Mouse (Mus musculus): ENCODE data around the gene Ebpl. TPM values are rescaled to one million over a fixed set of nuclear protein-coding genes. Genes with fewer than 3 reads are reported as not detected.

The Ebpl gene
- total RNA-seq, 2 experiments from 2014 or later: 5.1 to 6.1 TPM

Other genes with a start within 250 kb of the Ebpl start
- gene Sacs, start 222.0 kb downstream of the Ebpl start, total RNA-seq (2021): 10 to 100 TPM; 54.1 to 58.8 TPM
- under 1 TPM in 1 of 2 experiments, not detected in 1; 0.12 TPM for gene Sgcg, start 101.9 kb downstream of the Ebpl start, total RNA-seq (2021)
- under 1 TPM; 0.66 TPM for gene Arl11, start 50.7 kb downstream of the Ebpl start, total RNA-seq (2021)
- gene Kpna3, start 79.4 kb upstream of the Ebpl start, total RNA-seq (2021): 10 to 100 TPM; 67.5 to 71.4 TPM
- 10 to 100 TPM; 48.4 to 48.7 TPM for gene Spryd7, start 196.4 kb upstream of the Ebpl start, total RNA-seq (2021)
- 10 to 100 TPM; 13.2 to 15.3 TPM for gene Trim13, start 237.8 kb upstream of the Ebpl start, total RNA-seq (2021)
- gene Kcnrg, start 247.0 kb upstream of the Ebpl start, total RNA-seq (2021): under 1 TPM; 0.76 to 0.77 TPM